Mouse (Mus musculus) mouse trophoblast stem cell (cell line): Measurements from ENCODE around the gene Ly75.

Source experiments
- in situ Hi-C, 2 experiments: fragments of 300-500 bp; cut with MseI, MboI; formaldehyde crosslinking; loops; 2 replicates in 1 of 2; 3 replicates in 1 of 2; pipeline ENCODE4 v1.15.1; 2025

Gene Ly75

DNA sequence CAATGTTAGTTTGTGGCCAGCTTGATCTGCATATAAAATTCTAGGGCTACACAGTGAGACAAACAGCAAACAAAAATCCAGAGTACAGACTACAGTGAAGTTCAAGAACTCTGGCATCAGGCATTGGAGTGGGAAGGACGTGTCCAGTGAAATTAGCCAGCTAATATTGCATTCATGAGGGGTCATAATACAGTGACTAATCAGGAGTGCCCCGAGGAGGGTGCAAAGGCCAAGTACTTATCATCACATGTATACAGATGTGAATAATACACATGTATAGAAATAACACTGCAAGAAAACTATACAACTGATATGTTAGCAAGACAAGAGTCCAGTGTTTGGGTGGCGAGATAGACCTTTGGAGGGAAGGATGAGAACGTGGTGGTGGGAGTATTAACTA, 130.3 kb downstream of the Ly75 start:
- in situ Hi-C loops = loop anchor here (10.0 kb wide), 1 partner anchor 162 kb away; no protein-coding TSS in a partner anchor
